Mouse (Mus musculus) limb, embryonic 14.5 days (tissue): ENCODE data around the gene Gm39653. TPM values are rescaled to one million over a fixed set of nuclear protein-coding genes. Genes with fewer than 3 reads are reported as not detected.

ENCODE experiments used
- ATAC-seq: fragments of 200-750 bp; cut with Nextera tagmentation; 2 replicates; pipeline ENCODE4 v1.8.0; 2017; ENCODE audit warnings: low read depth, moderate number of reproducible peaks, moderate TSS enrichment; ENCODE audit not compliant: low FRiP score
- DNase-seq: peaks from one replicate; pipeline ENCODE4 v3.0.0-alpha.2; 2015; ENCODE audit warnings: low spot score
- H3K27ac ChIP-seq: fragments of 300-500 bp; sonication (generic); replicated peaks from 2 replicates; pipeline ENCODE4 v1.5.1; 2014; ENCODE audit warnings: low read depth, mild to moderate bottlenecking, low read length, moderate library complexity, mixed read lengths
- H3K27me3 ChIP-seq: fragments of 300-500 bp; sonication (generic); 2 replicates; pipeline ENCODE4 v1.6.1; 2014; ENCODE audit warnings: low read length, mixed read lengths; ENCODE audit not compliant: control insufficient read depth, insufficient read depth
- H3K36me3 ChIP-seq: fragments of 300-500 bp; sonication (generic); 2 replicates; pipeline ENCODE4 v1.6.1; 2014; ENCODE audit warnings: mild to moderate bottlenecking, low read length, moderate library complexity, mixed read lengths; ENCODE audit not compliant: control insufficient read depth, insufficient read depth
- H3K4me1 ChIP-seq: fragments of 300-500 bp; sonication (generic); 2 replicates; pipeline ENCODE4 v1.6.1; 2014; ENCODE audit warnings: antibody characterized with exemption, low read length, mixed read lengths; ENCODE audit not compliant: control insufficient read depth, insufficient read depth
- H3K4me2 ChIP-seq: fragments of 300-500 bp; sonication (generic); replicated peaks from 2 replicates; pipeline ENCODE4 v1.6.1; 2014; ENCODE audit warnings: low read depth, mild to moderate bottlenecking, low read length, moderate library complexity; ENCODE audit not compliant: severe bottlenecking
- H3K4me3 ChIP-seq: fragments of 300-500 bp; sonication (generic); replicated peaks from 2 replicates; pipeline ENCODE4 v1.5.1; 2014; ENCODE audit warnings: low read length
- H3K9ac ChIP-seq: fragments of 300-500 bp; sonication (generic); 2 replicates; pipeline ENCODE4 v1.6.1; 2014; ENCODE audit warnings: mild to moderate bottlenecking, low read depth, low read length, moderate library complexity; ENCODE audit not compliant: severe bottlenecking
- H3K9me3 ChIP-seq: fragments of 300-500 bp; sonication (generic); 2 replicates; pipeline ENCODE4 v1.6.1; 2016; ENCODE audit warnings: low read length; ENCODE audit not compliant: control insufficient read depth
- POLR2A ChIP-seq: fragments of 200-500 bp; IDR thresholded peaks from 2 replicates; pipeline ENCODE4 v1.8.0; 2012; ENCODE audit warnings: inconsistent platforms, mild to moderate bottlenecking, moderate library complexity, borderline replicate concordance; ENCODE audit not compliant: insufficient read depth, insufficient read length; ENCODE audit errors: extremely low read depth
- WGBS: fragments of 180-500 bp; shearing (Covaris S2); extraction: QIAGEN DNeasy Blood & Tissue Kit; methylation state at CpG from one replicate; pipeline ENCODE4 v1.1.7; 2014; 5-methylcytosine and 5-hydroxymethylcytosine counted together
- polyA plus RNA-seq, 2 experiments: library from polyadenylated mRNA; depleted of rRNA in 1 of 2; stranded (reverse) in 1 of 2; unstranded in 1 of 2; fragments of >200 nt; fragmentation: Nextera tagmentation in 1 of 2; extraction: Ambion mirVana in 1 of 2; gene quantifications; 2 replicates each; pipeline versions ENCODE4 v1.2.1 to v1.2.3; 2012 to 2014

Gm39653 gene
- polyA plus RNA-seq, 2 experiments: not detected

DNA sequence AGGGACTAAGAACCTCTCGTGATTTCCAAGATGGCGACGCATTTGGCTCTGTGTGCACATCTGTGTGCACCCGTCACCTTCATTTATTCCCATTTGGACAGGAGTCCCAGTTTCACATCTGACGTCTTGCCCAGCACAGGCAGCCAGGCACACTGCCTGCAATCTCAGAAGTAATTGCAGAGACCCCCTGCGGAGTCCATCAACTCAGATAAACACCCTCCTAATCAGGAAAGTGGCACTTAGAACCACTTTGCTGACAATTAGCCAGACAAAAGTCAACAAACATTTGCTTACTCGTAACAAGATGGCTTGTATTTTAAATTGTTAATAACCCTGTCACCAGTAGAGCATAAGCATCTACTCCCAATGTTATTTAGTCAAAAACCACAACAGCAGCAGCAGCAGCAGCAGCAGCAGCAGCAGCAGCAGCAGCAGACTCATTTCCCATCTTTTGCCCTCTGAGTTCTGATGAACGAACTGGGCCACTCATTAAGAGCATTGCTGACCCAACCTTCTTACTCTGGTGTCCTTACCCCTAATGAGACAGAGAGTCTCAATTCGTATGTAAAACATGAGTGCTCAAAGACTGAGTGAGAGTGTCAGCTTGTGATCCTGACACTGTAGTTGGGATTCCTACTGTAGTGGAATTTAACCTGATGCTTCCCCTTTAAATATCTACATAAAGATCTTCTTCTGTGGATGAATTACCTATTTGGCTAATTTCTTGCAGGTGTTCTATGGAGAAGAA, 51.6 kb downstream of the Gm39653 start:
- Histone ChIP-seq H3K27me3 (peaks cover 6% of the 10 kb centered on the region; the same call in 1 of the 2 replicates), H3K9ac (no peak overlapping the region)
- no peak for ATAC-seq

DNA sequence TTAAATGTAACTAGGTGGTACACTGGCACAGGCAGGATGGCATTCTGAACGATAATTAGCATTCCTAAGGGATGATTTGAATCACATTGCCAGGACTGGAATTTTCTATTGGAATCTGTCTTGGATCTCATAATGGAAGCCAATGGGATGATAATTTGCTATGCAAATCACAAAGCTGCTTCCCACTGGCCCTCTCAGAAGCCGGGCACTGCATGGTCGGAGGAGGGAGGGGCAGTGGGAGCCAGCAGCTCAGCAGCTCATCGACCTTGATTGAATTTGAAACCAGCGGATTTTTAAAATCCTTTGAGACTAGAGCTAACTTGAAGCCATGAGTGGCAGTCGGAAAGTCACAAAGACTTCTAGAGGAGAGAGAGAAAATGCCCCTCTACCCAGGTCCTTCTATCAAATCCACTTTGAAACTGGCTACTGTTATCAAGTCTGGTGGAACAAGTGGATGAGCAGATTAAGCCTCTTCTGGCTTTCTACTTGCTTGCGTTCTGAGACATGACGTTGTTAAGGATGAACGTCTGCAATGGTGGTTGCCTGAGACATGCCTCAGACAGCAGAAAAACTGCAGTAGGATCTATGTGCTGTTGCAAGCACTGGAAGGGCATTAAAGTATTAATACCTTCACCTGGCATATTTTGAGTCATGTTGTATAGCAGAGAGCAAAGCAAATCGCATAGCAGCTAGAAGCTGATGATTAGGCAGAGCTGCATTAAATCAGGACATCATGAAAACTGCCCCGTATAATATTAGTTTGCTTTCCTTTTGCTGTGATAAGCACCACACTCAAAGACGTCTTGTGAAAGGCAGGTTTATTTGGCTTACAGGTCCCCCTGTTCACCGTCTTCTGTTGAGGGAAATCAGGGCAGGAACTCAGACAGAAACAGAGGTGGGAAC, 52.4 kb downstream of the Gm39653 start:
- Histone ChIP-seq H3K4me3 (no peak overlapping the region), H3K9me3 (no peaks in the 10 kb centered on the region), H3K27me3 (peaks cover 6% of the 10 kb centered on the region; the same call in 1 of the 2 replicates), H3K4me1 (no peaks in the 10 kb centered on the region), H3K9ac (no peak overlapping the region), H3K27ac (no peak overlapping the region), H3K4me2 (0 out of 2 replicates have a peak overlapping the region, but pooled peaks have one; percentile 6), H3K36me3 (no peaks in the 10 kb centered on the region)
- TF ChIP-seq POLR2A: no peak
- ATAC-seq (no peak), DNase-seq (no peak)
- 23% methylated on average over 13 of the region's 13 CpGs for WGBS

More for the DNA sequence above, 51.6 kb downstream of the Gm39653 start:
- DNase-seq: no peak
- H3K4me3 ChIP-seq: no peak overlapping the region
- WGBS: 27% methylated on average over 9 of the region's 9 CpGs
- no peaks in the 10 kb centered on the region for H3K4me1 ChIP-seq
- no peaks in the 10 kb centered on the region for H3K9me3 ChIP-seq
- no peaks in the 10 kb centered on the region for H3K36me3 ChIP-seq
- H3K27ac ChIP-seq: no peak overlapping the region
- TF ChIP-seq POLR2A: no peak
- no peak overlapping the region for H3K4me2 ChIP-seq

DNA sequence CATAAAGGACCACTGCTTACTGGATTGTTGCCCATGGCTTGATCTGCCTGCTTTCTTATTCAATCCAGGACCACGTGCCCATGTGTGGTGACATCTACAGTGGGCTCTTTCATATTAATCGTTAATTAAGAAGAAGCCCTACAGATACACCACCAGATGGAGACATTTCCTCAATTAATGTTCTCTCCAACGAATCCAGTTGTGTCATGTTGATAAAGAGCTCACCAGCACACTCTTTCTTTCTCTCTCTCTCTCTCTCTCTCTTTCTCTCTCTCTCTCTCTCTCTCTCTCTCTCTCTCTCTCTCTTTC, 53.0 kb downstream of the Gm39653 start:
- peak; percentile 90 for DNase-seq
- no peak overlapping the region for H3K9ac ChIP-seq
- no peaks in the 10 kb centered on the region for H3K36me3 ChIP-seq
- no peak for ATAC-seq
- TF ChIP-seq POLR2A: no peak
- no peaks in the 10 kb centered on the region for H3K4me1 ChIP-seq
- 0 out of 2 replicates have a peak overlapping the region, but pooled peaks have one; percentile 6 for H3K4me2 ChIP-seq
- no peak overlapping the region for H3K27ac ChIP-seq
- H3K4me3 ChIP-seq: no peak overlapping the region
- H3K27me3 ChIP-seq: peaks cover 6% of the 10 kb centered on the region; the same call in 1 of the 2 replicates
- H3K9me3 ChIP-seq: no peaks in the 10 kb centered on the region
- 7% methylated on average over 3 of the region's 3 CpGs for WGBS

Other genes starting within 250 kb of the Gm39653 start
- 6.4 and 7.9 TPM in 2 replicates for gene Adam23, start 170.1 kb upstream of the Gm39653 start, polyA plus RNA-seq (2012; rRNA removed)
- gene Adam23, start 170.1 kb upstream of the Gm39653 start, polyA plus RNA-seq (2014; fragmentation: Nextera tagmentation; extraction: Ambion mirVana): 4.3 and 5.2 TPM in 2 replicates
- gene Dytn, start 71.0 kb downstream of the Gm39653 start, polyA plus RNA-seq (2012; rRNA removed): not detected in 2 replicates
- not detected in 2 replicates for gene Dytn, start 71.0 kb downstream of the Gm39653 start, polyA plus RNA-seq (2014; fragmentation: Nextera tagmentation; extraction: Ambion mirVana)
- 0.08 TPM in 1 of 2 replicates, not detected in the other for gene Mdh1b, start 114.3 kb downstream of the Gm39653 start, polyA plus RNA-seq (2012; rRNA removed)
- not detected in 2 replicates for gene Mdh1b, start 114.3 kb downstream of the Gm39653 start, polyA plus RNA-seq (2014; fragmentation: Nextera tagmentation; extraction: Ambion mirVana)
- 21.6 and 25.3 TPM in 2 replicates for gene Fastkd2, start 114.6 kb downstream of the Gm39653 start, polyA plus RNA-seq (2012; rRNA removed)
- gene Fastkd2, start 114.6 kb downstream of the Gm39653 start, polyA plus RNA-seq (2014; fragmentation: Nextera tagmentation; extraction: Ambion mirVana): 60.2 and 63.4 TPM in 2 replicates
- 0.05 TPM in 1 of 2 replicates, not detected in the other for gene 4933402D24Rik, start 153.3 kb downstream of the Gm39653 start, polyA plus RNA-seq (2012; rRNA removed)
- gene 4933402D24Rik, start 153.3 kb downstream of the Gm39653 start, polyA plus RNA-seq (2014; fragmentation: Nextera tagmentation; extraction: Ambion mirVana): 0.23 TPM in 1 of 2 replicates, not detected in the other